Mouse (Mus musculus): ENCODE measurements around the gene Tcfl5. TPM values are rescaled to one million over a fixed set of nuclear protein-coding genes. Genes with fewer than 3 reads are reported as not detected.

Tcfl5 gene
- total RNA-seq, 2 experiments from 2014 or later: not detected

GRCm38 (mm10) chr2:180604781-180605180 lies 37.7 kb downstream of the Tcfl5 start:
- ATAC-seq (replicated peaks; ENCODE audit: low FRiP score, low TSS enrichment, poor library complexity, severe bottlenecking): peak; percentile 28

DNA sequence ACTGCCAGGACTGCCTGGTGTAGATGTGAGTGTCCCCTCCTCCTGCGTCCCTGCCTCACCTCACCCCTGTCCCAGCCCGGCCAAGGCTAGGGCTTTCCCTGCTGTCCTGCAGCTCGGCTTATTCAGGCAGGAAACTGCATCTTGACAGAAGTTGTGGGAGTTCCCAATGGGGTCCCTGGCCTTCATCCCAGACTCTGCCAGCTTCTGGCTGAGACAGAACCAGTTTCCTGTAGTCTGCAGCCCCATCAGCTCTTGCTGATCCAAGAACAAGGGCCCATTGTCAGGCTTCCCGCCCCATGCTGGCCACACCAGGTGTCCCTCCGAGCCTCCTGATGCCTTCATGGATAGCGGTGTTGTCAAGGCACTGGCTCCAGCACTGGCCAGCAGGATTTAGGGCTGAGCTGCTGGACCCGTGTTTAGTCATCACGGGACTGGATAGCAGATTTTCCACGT lies 41.9 kb downstream of the Tcfl5 start:
- no peak for ATAC-seq (replicated peaks; ENCODE audit: low FRiP score, low TSS enrichment, poor library complexity, severe bottlenecking)

- no peak for ATAC-seq (replicated peaks; ENCODE audit: low FRiP score, low TSS enrichment, poor library complexity, severe bottlenecking)
Observed at GRCm38 (mm10) chr2:180598157-180598705, 44.3 kb downstream of the Tcfl5 start.

- ATAC-seq (replicated peaks; ENCODE audit: low FRiP score, low TSS enrichment, poor library complexity, severe bottlenecking): no peak
Observed at GRCm38 (mm10) chr2:180597490-180597889, 45.0 kb downstream of the Tcfl5 start, which contains the start of gene Col9a3. Gene Col9a3 (plus strand): TSS chr2:180597790.

- peak; percentile 82 for ATAC-seq (replicated peaks; ENCODE audit: low FRiP score, low TSS enrichment, poor library complexity, severe bottlenecking)
Observed at GRCm38 (mm10) chr2:180589123-180589831, 53.2 kb downstream of the Tcfl5 start, which contains the start of gene Ogfr. Gene Ogfr (plus strand): TSS chr2:180589245.

- peak; percentile 34 for ATAC-seq (replicated peaks; ENCODE audit: low FRiP score, low TSS enrichment, poor library complexity, severe bottlenecking)
Observed at GRCm38 (mm10) chr2:180588736-180589122, 53.8 kb downstream of the Tcfl5 start.

DNA sequence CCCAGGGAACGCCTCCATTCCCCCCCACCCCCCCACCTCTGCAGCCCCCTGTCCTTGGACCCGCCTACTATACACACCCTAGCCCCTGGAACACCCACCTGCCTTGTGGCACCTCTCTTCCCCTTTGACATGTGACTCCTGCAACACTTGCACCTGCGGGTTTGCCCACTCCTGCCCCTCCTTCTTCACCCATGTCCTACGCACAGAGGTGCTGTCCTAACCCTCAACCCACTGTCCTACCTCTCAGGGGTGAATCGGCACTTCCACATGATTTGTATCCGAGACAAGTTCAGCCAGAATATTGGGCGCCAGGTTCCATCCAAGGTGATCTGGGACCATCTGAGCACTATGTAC lies 59.4 kb downstream of the Tcfl5 start:
- ATAC-seq (replicated peaks; ENCODE audit: low FRiP score, low TSS enrichment, poor library complexity, severe bottlenecking): peak; percentile 14; the same call in 1 of the 2 replicates

GRCm38 (mm10) chr2:180582481-180583153 lies 59.9 kb downstream of the Tcfl5 start:
- ATAC-seq (replicated peaks; ENCODE audit: low FRiP score, low TSS enrichment, poor library complexity, severe bottlenecking): peak; percentile 67

- peak; percentile 59 for ATAC-seq (replicated peaks; ENCODE audit: low FRiP score, low TSS enrichment, poor library complexity, severe bottlenecking)
Observed at GRCm38 (mm10) chr2:180581002-180581401, 61.5 kb downstream of the Tcfl5 start, which contains the start of gene Mrgbp. Gene Mrgbp (plus strand): TSS chr2:180581304.

- ATAC-seq (replicated peaks; ENCODE audit: low FRiP score, low TSS enrichment, poor library complexity, severe bottlenecking): peak; percentile 43; the same call in 1 of the 2 replicates
Observed at GRCm38 (mm10) chr2:180578686-180579085, 63.8 kb downstream of the Tcfl5 start.

DNA sequence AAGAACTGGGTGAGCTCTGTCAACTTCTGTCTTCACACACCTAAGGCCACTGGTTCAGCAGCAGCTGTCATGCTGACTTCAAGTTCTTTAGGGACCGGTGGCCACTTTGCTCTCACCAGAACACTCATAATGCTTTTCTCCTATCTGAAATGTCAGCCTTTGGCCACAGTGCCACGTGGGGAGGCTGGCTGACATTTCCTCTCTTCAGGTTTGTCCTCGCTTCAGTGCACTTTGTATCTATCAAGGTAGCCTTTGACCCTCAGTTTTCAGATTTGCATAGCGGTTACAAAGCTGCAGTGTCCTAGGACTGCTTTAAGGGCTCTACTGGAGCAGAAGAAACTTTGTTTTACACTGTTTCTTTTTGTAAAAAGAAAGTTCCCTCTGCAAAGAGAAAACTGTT lies 66.0 kb downstream of the Tcfl5 start:
- ATAC-seq (replicated peaks; ENCODE audit: low FRiP score, low TSS enrichment, poor library complexity, severe bottlenecking): no peak

Other genes with a start within 250 kb of the Tcfl5 start
- gene Slco4a1, start 186.5 kb downstream of the Tcfl5 start, total RNA-seq (2014; fragmentation: Nextera tagmentation): 2.2 TPM in 1 of 2 replicates, not detected in the other
- gene Slco4a1, start 186.5 kb downstream of the Tcfl5 start, total RNA-seq (2017): 0.80 and 1.5 TPM in 2 replicates
- not detected in 2 replicates for gene Ntsr1, start 142.7 kb downstream of the Tcfl5 start, total RNA-seq (2014; fragmentation: Nextera tagmentation)
- not detected in 2 replicates for gene Ntsr1, start 142.7 kb downstream of the Tcfl5 start, total RNA-seq (2017)
- gene Mrgbp, start 61.4 kb downstream of the Tcfl5 start, total RNA-seq (2014; fragmentation: Nextera tagmentation): 32.0 and 43.3 TPM in 2 replicates
- 37.5 and 39.7 TPM in 2 replicates for gene Mrgbp, start 61.4 kb downstream of the Tcfl5 start, total RNA-seq (2017)
- gene Ogfr, start 53.5 kb downstream of the Tcfl5 start, total RNA-seq (2014; fragmentation: Nextera tagmentation): 24.8 and 37.6 TPM in 2 replicates
- gene Ogfr, start 53.5 kb downstream of the Tcfl5 start, total RNA-seq (2017): 32.0 and 42.5 TPM in 2 replicates
- gene Col9a3, start 44.9 kb downstream of the Tcfl5 start, total RNA-seq (2014; fragmentation: Nextera tagmentation): 1.5 and 1.7 TPM in 2 replicates
- gene Col9a3, start 44.9 kb downstream of the Tcfl5 start, total RNA-seq (2017): 2.1 TPM in 1 of 2 replicates, not detected in the other
- gene Dido1, start 67.3 kb upstream of the Tcfl5 start, total RNA-seq (2014; fragmentation: Nextera tagmentation): 52.3 and 60.6 TPM in 2 replicates
- 43.0 and 54.0 TPM in 2 replicates for gene Dido1, start 67.3 kb upstream of the Tcfl5 start, total RNA-seq (2017)
- 88.4 and 102 TPM in 2 replicates for gene Gid8, start 67.4 kb upstream of the Tcfl5 start, total RNA-seq (2014; fragmentation: Nextera tagmentation)
- 124 and 144 TPM in 2 replicates for gene Gid8, start 67.4 kb upstream of the Tcfl5 start, total RNA-seq (2017)
- 15.2 and 16.4 TPM in 2 replicates for gene Slc17a9, start 82.6 kb upstream of the Tcfl5 start, total RNA-seq (2014; fragmentation: Nextera tagmentation)
- 2.8 and 5.0 TPM in 2 replicates for gene Slc17a9, start 82.6 kb upstream of the Tcfl5 start, total RNA-seq (2017)
- gene Bhlhe23, start 134.2 kb upstream of the Tcfl5 start, total RNA-seq (2014; fragmentation: Nextera tagmentation): not detected in 2 replicates
- gene Bhlhe23, start 134.2 kb upstream of the Tcfl5 start, total RNA-seq (2017): not detected in 2 replicates

All from megakaryocyte-erythroid progenitor cell, adult 5-6 weeks (primary cell).